ENCODE assay signal across 16 mouse cellular contexts in the genomic region with DNA sequence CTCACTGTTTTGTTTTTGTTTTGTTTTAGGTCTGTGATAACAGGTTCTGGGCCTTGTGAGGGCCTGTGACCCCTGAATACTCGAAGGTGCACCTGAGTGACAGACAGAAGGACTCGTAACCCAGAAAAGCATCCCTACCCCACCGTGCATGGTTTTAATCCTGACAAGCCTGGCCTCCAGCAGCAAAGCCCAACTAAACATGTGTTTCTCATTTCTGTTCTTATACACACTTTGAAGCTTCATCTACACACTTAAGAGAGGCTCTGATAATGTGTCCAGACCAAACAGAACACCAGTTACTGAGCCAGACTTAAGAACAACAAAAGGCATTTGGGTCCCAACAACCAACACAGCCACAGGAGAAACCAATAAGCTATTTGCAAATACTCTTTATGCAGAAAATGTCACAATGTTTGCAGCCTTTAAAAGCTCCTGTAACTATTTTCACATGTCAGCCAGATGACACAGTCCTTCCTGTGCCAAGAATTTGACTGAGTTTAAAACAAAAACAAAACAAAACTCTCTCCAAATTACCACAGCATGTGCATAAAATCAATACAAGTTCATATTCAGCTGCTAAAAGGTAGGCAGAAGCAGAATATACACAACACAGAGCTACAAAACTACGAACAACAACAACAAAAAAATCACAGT. TPM values are rescaled to one million over a fixed set of nuclear protein-coding genes. Genes with fewer than 3 reads are reported as not detected.
DNase-seq lines count a peak whose midpoint lies in the region; ATAC-seq lines count a peak whose summit lies in the region.
"Had no signal": no experiment of that assay in that cellular context is flagged by ENCODE, and none has a peak within 500 bp of the region (broad histone marks: within the 10 kb centered on the region; RNA-seq: fewer than 3 reads in every experiment).

No protein-coding gene starts in this region.

- 40% methylated on average over 4 of the region's 4 CpGs for WGBS in heart, embryonic 13.5 days
- 46% methylated on average over 4 of the region's 4 CpGs for WGBS in lung, embryonic 15.5 days
- 20% methylated on average over 4 of the region's 4 CpGs for WGBS in embryonic facial prominence, embryonic 12.5 days

- DNase-seq in heart, postnatal 25 days (ENCODE audit: low spot score), result no peak
- DNase-seq in lung, postnatal 14 days, result no peak
- peak; percentile 31 for DNase-seq in mesoderm, embryonic 11.5 days (ENCODE audit: low read depth, low spot score)
- no peak for DNase-seq in gastrocnemius, postnatal 4 days (ENCODE audit: low spot score in 2 of 2)
- DNase-seq in thymus, postnatal 0 days (ENCODE audit: low spot score), result no peak
- DNase-seq: adrenal gland, postnatal 10 days; cerebellum, adult 11 months; kidney, postnatal 10 days; layer of hippocampus, postnatal 36 days; spleen, adult 18-20 months had no signal

- ATAC-seq in heart, embryonic 13.5 days (ENCODE audit: extremely low read depth, insufficient number of reproducible peaks, low FRiP score, low TSS enrichment), result no peak
- no peak for ATAC-seq in lung, embryonic 15.5 days (ENCODE audit: borderline replicate concordance, extremely low read depth, low FRiP score, low TSS enrichment)
- peak; percentile 70; the same call in 1 of the 2 replicates for ATAC-seq in embryonic facial prominence, embryonic 12.5 days (ENCODE audit: insufficient number of reproducible peaks, insufficient read depth, low FRiP score, low TSS enrichment)
- ATAC-seq: midbrain, embryonic 13.5 days; Patski had no signal

- H3K9ac ChIP-seq in heart, embryonic 13.5 days, result no peak overlapping the region
- no peak overlapping the region for H3K9ac ChIP-seq in lung, embryonic 15.5 days
- no peak overlapping the region for H3K9ac ChIP-seq in embryonic facial prominence, embryonic 12.5 days
- H3K9ac ChIP-seq: hindbrain, embryonic 15.5 days; midbrain, embryonic 13.5 days had no signal

- H3K4me3 ChIP-seq in heart, embryonic 13.5 days, result no peak overlapping the region
- H3K4me3 ChIP-seq in lung, embryonic 15.5 days, result no peak overlapping the region
- no peak overlapping the region for H3K4me3 ChIP-seq in embryonic facial prominence, embryonic 12.5 days
- H3K4me3 ChIP-seq: hindbrain, embryonic 15.5 days; midbrain, embryonic 13.5 days had no signal

- intact Hi-C loops in heart, postnatal 25 days (cut with DNase I), result no loop called here

- H3K36me3 ChIP-seq in heart, embryonic 13.5 days, result no peaks in the 10 kb centered on the region
- no peaks in the 10 kb centered on the region for H3K36me3 ChIP-seq in lung, embryonic 15.5 days
- no peaks in the 10 kb centered on the region for H3K36me3 ChIP-seq in embryonic facial prominence, embryonic 12.5 days
- H3K36me3 ChIP-seq: hindbrain, embryonic 15.5 days; midbrain, embryonic 13.5 days had no signal

- no peaks in the 10 kb centered on the region for H3K27me3 ChIP-seq in heart, embryonic 13.5 days (replicated peaks)
- H3K27me3 ChIP-seq in lung, embryonic 15.5 days, result no peaks in the 10 kb centered on the region
- no peaks in the 10 kb centered on the region; the same call in 1 of the 2 replicates for H3K27me3 ChIP-seq in embryonic facial prominence, embryonic 12.5 days
- H3K27me3 ChIP-seq: hindbrain, embryonic 15.5 days; midbrain, embryonic 13.5 days; Patski had no signal

- H3K4me2 ChIP-seq in heart, embryonic 13.5 days, result no peak overlapping the region
- H3K4me2 ChIP-seq in lung, embryonic 15.5 days, result no peak overlapping the region
- no peak overlapping the region; the same call in 1 of the 2 replicates for H3K4me2 ChIP-seq in embryonic facial prominence, embryonic 12.5 days (replicated peaks)
- H3K4me2 ChIP-seq: hindbrain, embryonic 15.5 days; midbrain, embryonic 13.5 days had no signal

- H3K9me3 ChIP-seq in heart, embryonic 13.5 days, result no peaks in the 10 kb centered on the region
- no peaks in the 10 kb centered on the region for H3K9me3 ChIP-seq in lung, embryonic 15.5 days
- H3K9me3 ChIP-seq in embryonic facial prominence, embryonic 12.5 days, result no peaks in the 10 kb centered on the region
- H3K9me3 ChIP-seq: hindbrain, embryonic 15.5 days; midbrain, embryonic 13.5 days had no signal

- H3K27ac ChIP-seq in heart, embryonic 13.5 days (replicated peaks), result peak overlapping the region; percentile 42
- 0 out of 2 replicates have a peak overlapping the region, but pooled peaks have one; percentile 8 for H3K27ac ChIP-seq in lung, embryonic 15.5 days
- H3K27ac ChIP-seq in embryonic facial prominence, embryonic 12.5 days, result peak overlapping the region; percentile 69
- H3K27ac ChIP-seq: hindbrain, embryonic 15.5 days; midbrain, embryonic 13.5 days had no signal

- H3K4me1 ChIP-seq in heart, embryonic 13.5 days, result peaks cover 53% of the 10 kb centered on the region
- 0 out of 2 replicates have a peak, but pooled peaks cover 5% of the 10 kb centered on the region for H3K4me1 ChIP-seq in lung, embryonic 15.5 days
- H3K4me1 ChIP-seq in embryonic facial prominence, embryonic 12.5 days, result peaks cover 19% of the 10 kb centered on the region; the same call in 1 of the 2 replicates
- H3K4me1 ChIP-seq: hindbrain, embryonic 15.5 days; midbrain, embryonic 13.5 days had no signal

RNA-seq across cellular contexts. Expression of a gene that starts 39.9 kb away (rescaled TPM):
- 16.3 and 17.4 TPM in 2 replicates for polyA plus RNA-seq in heart, embryonic 13.5 days (2015; fragmentation: Nextera tagmentation; extraction: Ambion mirVana)
- total RNA-seq in heart, postnatal 25 days (2021), result 1 to 10 TPM; 7.0 to 9.0 TPM
- 12.4 and 13.5 TPM in 2 replicates for polyA plus RNA-seq in lung, embryonic 15.5 days (2015; fragmentation: Nextera tagmentation; extraction: Ambion mirVana)
- polyA plus RNA-seq in embryonic facial prominence, embryonic 12.5 days (2016; fragmentation: Nextera tagmentation; extraction: Ambion mirVana), result 26.3 and 27.8 TPM in 2 replicates
- total RNA-seq in gastrocnemius, postnatal 4 days (2021), result 1 to 10 TPM; 7.5 to 8.7 TPM
- 10.8 and 11.3 TPM in 2 replicates for polyA plus RNA-seq in thymus, postnatal 0 days (2015; fragmentation: Nextera tagmentation; extraction: Ambion mirVana)

Comparison
In these comparisons a context has a peak if more than half of its experiments do, and no peak if none do; other contexts are left out.
1. H3K27ac ChIP-seq: peak in every context shown above with its lines; median percentile 69 in embryonic facial prominence, embryonic 12.5 days; 42 in heart, embryonic 13.5 days; 8 in lung, embryonic 15.5 days.